Mouse (Mus musculus): Measurements from ENCODE around the gene Entpd5. TPM values are rescaled to one million over a fixed set of nuclear protein-coding genes. Genes with fewer than 3 reads are reported as not detected.
A peak's percentile ranks its signal among the peaks of the same experiment; 100 is the strongest.

Entpd5 gene
- polyA plus RNA-seq, 1 experiment from 2014 or later = 44.8 TPM

DNA sequence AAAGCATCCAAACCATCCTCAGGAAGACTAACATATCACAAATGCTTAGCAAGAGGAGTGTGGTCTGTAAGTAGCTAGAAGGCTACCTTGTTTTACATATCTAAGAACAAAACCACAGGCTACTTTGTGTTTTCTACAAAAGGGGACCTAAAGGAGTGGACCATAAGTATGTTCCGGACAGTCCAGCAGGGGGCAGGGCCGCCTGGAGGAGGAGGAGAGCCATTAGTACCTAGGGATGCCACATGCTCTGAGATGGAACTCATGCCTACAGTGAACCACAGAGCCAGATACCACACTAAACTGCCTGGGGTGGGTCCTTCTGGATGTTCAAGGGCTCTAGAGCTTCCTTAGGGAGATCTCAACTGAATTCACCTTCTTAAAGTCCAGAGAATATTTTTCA is 61.6 kb downstream of the Entpd5 start:
- H3K27ac ChIP-seq (replicated peaks) = no peak overlapping the region
- H3K4me2 ChIP-seq (replicated peaks; ENCODE audit: low read depth) = no peak overlapping the region
- no peak for TF ChIP-seq EP300 (optimal IDR thresholded peaks at IDR 0.05)
- peak; percentile 76 for TF ChIP-seq CTCF (IDR thresholded peaks at IDR 0.05; ENCODE audit: low read depth)
- WGBS = 53% methylated on average over 2 of the region's 2 CpGs
- H3K4me1 ChIP-seq (replicated peaks; ENCODE audit: control insufficient read depth, insufficient read depth) = no peaks in the 10 kb centered on the region
- no peaks in the 10 kb centered on the region for H3K27me3 ChIP-seq (ENCODE audit: control insufficient read depth, insufficient read depth, low read length)
- peaks cover 10% of the 10 kb centered on the region for H3K36me3 ChIP-seq (ENCODE audit: control insufficient read depth, insufficient read depth, low read length)
- no peaks in the 10 kb centered on the region for H3K9me3 ChIP-seq (ENCODE audit: control insufficient read depth, low read length)
- DNase-seq (ENCODE audit: low spot score) (peak; percentile 69), ATAC-seq (ENCODE audit: low FRiP score, low TSS enrichment) (peak; percentile 81)
- H3K9ac ChIP-seq (ENCODE audit: low read length) = no peak overlapping the region
- no peak overlapping the region for H3K4me3 ChIP-seq (ENCODE audit: low read depth, low read length)

DNA sequence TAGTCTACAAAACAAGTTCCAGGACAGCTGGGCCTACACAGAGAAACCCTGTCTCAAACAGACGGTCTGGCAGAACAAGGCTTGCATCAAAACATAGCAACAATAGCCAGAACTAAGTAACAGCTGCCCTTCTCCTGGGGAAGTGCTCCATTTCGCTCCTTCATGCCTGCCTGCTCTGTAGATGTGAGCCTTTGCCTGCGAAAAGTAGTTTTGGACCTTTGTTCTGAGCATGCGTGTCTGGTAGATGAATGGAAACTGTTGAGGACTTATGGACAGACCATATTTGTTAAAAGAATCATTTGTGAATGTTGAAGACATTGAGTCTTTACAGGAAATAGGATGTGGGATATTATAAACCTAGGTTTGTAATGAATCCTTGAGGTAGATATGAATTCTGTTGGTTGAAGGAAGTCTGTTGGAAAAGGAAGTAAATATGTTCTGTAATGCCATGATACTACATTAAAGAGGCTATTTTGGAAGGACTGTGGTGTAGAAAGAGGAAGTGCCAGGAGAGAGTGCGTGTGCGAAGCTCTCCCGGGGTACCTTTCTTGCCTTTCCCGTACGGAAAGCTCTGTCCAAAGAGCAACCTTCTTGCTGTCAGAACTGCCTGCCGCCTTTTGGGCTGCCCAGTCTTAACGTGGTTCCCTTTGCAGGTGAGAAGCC is 71.7 kb downstream of the Entpd5 start:
- Histone ChIP-seq H3K4me3 (ENCODE audit: low read depth, low read length) (no peak overlapping the region), H3K36me3 (ENCODE audit: control insufficient read depth, insufficient read depth, low read length) (peaks cover 29% of the 10 kb centered on the region), H3K9me3 (ENCODE audit: control insufficient read depth, low read length) (no peaks in the 10 kb centered on the region), H3K4me2 (replicated peaks; ENCODE audit: low read depth) (no peak overlapping the region), H3K27me3 (ENCODE audit: control insufficient read depth, insufficient read depth, low read length) (no peaks in the 10 kb centered on the region), H3K4me1 (replicated peaks; ENCODE audit: control insufficient read depth, insufficient read depth) (no peaks in the 10 kb centered on the region), H3K9ac (ENCODE audit: low read length) (no peak overlapping the region), H3K27ac (replicated peaks) (no peak overlapping the region)
- no peak for ATAC-seq (ENCODE audit: low FRiP score, low TSS enrichment)
- no peak for TF ChIP-seq EP300 (optimal IDR thresholded peaks at IDR 0.05)
- 87% methylated on average over 11 of the region's 11 CpGs for WGBS
- DNase-seq (ENCODE audit: low spot score) = no peak

DNA sequence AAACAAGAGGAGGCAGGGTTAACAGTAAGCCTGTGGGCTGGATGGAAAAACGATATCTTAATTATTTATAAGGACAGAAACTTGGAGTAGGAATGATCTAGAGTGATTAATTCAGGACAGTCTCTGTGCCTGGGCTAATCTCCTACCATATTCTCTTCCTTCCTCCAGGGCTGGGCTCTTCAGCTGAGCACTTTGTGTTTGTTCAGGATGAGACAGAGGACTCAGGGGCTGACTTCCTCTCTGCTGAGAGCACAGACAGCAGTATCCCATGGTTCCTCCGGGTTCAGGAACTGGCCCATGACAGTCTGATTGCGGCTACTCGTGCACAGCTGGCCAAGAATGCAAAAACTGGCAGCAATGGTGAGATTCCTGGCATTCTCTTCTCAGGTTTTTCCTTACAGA is 81.7 kb downstream of the Entpd5 start:
- Histone ChIP-seq H3K4me1 (replicated peaks; ENCODE audit: control insufficient read depth, insufficient read depth) (no peaks in the 10 kb centered on the region), H3K36me3 (ENCODE audit: control insufficient read depth, insufficient read depth, low read length) (peaks cover 13% of the 10 kb centered on the region), H3K27ac (replicated peaks) (no peak overlapping the region), H3K4me3 (ENCODE audit: low read depth, low read length) (no peak overlapping the region), H3K9ac (ENCODE audit: low read length) (no peak overlapping the region), H3K4me2 (replicated peaks; ENCODE audit: low read depth) (no peak overlapping the region), H3K9me3 (ENCODE audit: control insufficient read depth, low read length) (no peaks in the 10 kb centered on the region), H3K27me3 (ENCODE audit: control insufficient read depth, insufficient read depth, low read length) (no peaks in the 10 kb centered on the region)
- TF ChIP-seq EP300 (optimal IDR thresholded peaks at IDR 0.05) (no peak), CTCF (IDR thresholded peaks at IDR 0.05; ENCODE audit: low read depth) (no peak)
- ATAC-seq (ENCODE audit: low FRiP score, low TSS enrichment) (peak; percentile 64; the same call in 1 of the 2 replicates), DNase-seq (ENCODE audit: low spot score) (no peak)
- WGBS = 33% methylated on average over 4 of the region's 4 CpGs

Other genes with a start within 250 kb of the Entpd5 start
- 4.0 and 4.1 TPM in 2 replicates for gene Elmsan1, start 190.1 kb downstream of the Entpd5 start, polyA plus RNA-seq (2015; fragmentation: Nextera tagmentation; extraction: Ambion mirVana)
- gene Ptgr2, start 123.8 kb downstream of the Entpd5 start, polyA plus RNA-seq (2015; fragmentation: Nextera tagmentation; extraction: Ambion mirVana) = 27.4 and 29.1 TPM in 2 replicates
- 32.3 and 32.4 TPM in 2 replicates for gene Zfp410, start 92.2 kb downstream of the Entpd5 start, polyA plus RNA-seq (2015; fragmentation: Nextera tagmentation; extraction: Ambion mirVana)
- gene Coq6, start 47.4 kb downstream of the Entpd5 start, polyA plus RNA-seq (2015; fragmentation: Nextera tagmentation; extraction: Ambion mirVana) = 27.1 and 27.6 TPM in 2 replicates
- 0.72 and 0.88 TPM in 2 replicates for gene Fam161b, start 47.2 kb downstream of the Entpd5 start, polyA plus RNA-seq (2015; fragmentation: Nextera tagmentation; extraction: Ambion mirVana)
- gene Bbof1, start within 50 bp of the Entpd5 start, polyA plus RNA-seq (2015; fragmentation: Nextera tagmentation; extraction: Ambion mirVana) = 0.68 and 0.74 TPM in 2 replicates
- gene Rnf113a2, start 8.2 kb upstream of the Entpd5 start, polyA plus RNA-seq (2015; fragmentation: Nextera tagmentation; extraction: Ambion mirVana) = 21.6 and 22.0 TPM in 2 replicates
- gene Aldh6a1, start 42.0 kb upstream of the Entpd5 start, polyA plus RNA-seq (2015; fragmentation: Nextera tagmentation; extraction: Ambion mirVana) = 43.4 and 52.1 TPM in 2 replicates
- gene Lin52, start 42.4 kb upstream of the Entpd5 start, polyA plus RNA-seq (2015; fragmentation: Nextera tagmentation; extraction: Ambion mirVana) = 8.5 and 8.7 TPM in 2 replicates
- not detected in 2 replicates for gene Vsx2, start 160.7 kb upstream of the Entpd5 start, polyA plus RNA-seq (2015; fragmentation: Nextera tagmentation; extraction: Ambion mirVana)
- gene Abcd4, start 208.4 kb upstream of the Entpd5 start, polyA plus RNA-seq (2015; fragmentation: Nextera tagmentation; extraction: Ambion mirVana) = 6.0 and 6.1 TPM in 2 replicates
- gene Vrtn, start 232.0 kb upstream of the Entpd5 start, polyA plus RNA-seq (2015; fragmentation: Nextera tagmentation; extraction: Ambion mirVana) = 0.02 TPM in 1 of 2 replicates, not detected in the other

Data from stomach, postnatal 0 days (tissue).